Mouse (Mus musculus): ENCODE measurements around the gene Ap2b1. TPM values are rescaled to one million over a fixed set of nuclear protein-coding genes. Genes with fewer than 3 reads are reported as not detected.
A peak's percentile ranks its signal among the peaks of the same experiment; 100 is the strongest.
"Not testable (repeated sequence)": the region's sequence is repeated elsewhere in the genome, so short reads cannot be mapped to it uniquely, and the experiment has no call there.

Ap2b1 gene
- total RNA-seq, 2 experiments from 2014 or later = 20.8 to 52.7 TPM

DNA sequence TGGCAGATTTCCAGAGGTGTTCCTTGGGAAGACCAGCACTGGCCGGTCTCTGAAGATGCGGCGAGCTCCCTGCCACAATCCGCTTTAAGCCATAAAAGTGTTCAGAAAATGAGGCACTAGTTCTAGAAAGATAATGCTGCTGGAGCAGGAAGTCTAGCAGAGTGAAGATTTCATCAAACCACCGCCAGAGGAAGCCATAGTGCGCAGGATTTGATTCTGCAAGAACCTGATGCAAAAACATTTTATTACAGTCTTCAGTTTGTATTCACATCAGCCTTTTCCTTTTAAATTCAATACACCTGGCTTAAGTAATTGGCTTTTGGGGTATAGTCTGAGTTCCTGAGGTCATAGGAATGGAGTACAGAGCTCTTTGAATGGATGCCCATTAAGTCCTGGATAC lies 1.0 kb upstream of the Ap2b1 start:
- ATAC-seq (replicated peaks; ENCODE audit: low FRiP score, poor library complexity, severe bottlenecking) = no peak

DNA sequence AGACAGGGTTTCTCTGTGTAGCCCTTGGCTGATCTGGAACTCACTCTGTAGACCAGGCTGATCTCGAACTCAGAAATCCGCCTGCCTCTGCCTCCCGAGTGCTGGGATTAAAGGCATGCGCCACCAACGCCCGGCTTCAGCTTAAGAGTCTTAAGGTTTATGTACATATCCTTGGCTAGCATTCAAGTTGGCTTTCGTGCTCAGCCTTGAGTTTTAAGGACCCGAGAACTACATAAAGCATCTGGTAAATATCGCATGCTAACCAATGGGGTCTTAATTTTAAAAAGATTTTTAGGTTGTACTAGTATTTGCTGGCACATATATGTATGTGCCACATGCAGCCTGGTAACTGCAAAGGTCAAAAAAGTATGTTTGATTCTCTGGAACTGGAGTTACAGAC lies 900 bp downstream of the Ap2b1 start:
- no peak for ATAC-seq (replicated peaks; ENCODE audit: low FRiP score, poor library complexity, severe bottlenecking)

DNA sequence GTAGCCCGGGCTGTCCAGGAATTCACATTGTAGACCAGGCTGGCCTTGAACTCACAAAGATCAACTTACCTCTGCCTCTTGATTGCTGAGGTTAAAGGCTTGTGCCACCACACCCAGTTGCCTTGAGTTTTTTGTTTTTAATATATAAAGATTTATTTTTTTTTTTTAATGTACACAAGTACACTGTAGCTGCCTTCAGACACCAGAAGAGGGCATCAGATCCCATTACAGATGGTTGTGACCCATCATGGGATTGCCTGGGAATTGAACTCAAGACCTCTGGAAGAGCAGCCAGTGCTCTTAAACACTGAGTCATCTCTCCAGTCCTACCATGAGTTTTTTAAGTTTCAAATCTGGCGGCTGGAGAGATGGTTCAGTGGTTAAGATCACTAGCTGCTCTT lies 2.6 kb downstream of the Ap2b1 start:
- ATAC-seq (replicated peaks; ENCODE audit: low FRiP score, poor library complexity, severe bottlenecking) = no peak

DNA sequence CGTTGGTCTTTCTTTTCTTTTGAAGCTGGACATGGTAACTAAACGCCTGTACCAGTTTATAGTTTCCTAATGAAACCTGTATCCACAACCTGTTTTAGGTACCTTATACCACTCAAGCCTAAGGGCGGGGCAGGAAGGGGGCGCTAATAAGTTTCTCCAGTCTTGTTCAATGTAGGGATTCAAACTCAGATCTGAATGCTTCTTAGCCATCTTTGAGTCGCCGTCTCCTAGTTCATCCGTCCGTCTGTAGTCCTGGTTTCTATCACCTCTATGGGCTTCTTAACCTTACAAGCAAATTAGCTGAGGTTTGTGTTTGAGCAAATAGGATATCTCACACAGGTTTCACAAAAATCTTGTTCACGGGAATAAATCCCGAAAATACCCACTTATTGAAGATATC lies 3.3 kb downstream of the Ap2b1 start:
- ATAC-seq (replicated peaks; ENCODE audit: low FRiP score, poor library complexity, severe bottlenecking) = peak; percentile 24; the same call in 1 of the 2 replicates

DNA sequence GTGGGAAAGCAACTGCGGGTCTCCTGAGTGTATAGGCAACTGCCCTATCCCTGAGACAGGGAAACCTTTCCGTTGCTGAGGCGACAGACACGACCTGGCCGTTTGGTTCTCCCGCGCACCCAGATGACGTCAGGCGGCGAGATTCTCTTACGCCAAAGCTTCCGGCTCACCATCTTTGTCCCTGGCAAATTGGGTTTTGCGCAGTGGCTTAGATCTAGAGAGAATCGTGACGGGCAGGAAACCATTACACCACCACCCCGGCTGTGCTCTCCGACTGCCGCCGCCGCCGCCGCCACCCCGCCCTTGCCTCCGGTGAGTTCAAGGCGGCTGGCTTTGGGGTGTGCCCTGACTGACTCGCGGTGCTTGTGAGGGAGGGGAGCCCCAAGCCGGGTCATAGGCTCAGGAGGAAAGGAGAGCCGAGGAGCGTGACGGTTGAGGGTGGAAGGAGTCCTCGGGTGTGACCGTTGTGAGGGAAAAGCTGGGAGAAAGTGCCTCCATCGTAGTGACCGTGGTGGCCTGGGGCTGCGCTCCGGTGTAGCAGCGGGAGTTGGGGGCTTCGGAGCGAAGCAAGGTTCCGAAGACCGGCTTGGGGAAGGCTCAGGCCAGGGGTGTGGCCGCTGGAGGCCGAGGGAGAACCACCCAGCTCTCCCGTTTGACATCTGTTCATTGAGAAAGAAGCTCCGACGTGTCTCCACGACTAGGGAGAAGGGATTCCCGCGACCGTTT lies 3.9 kb downstream of the Ap2b1 start, which contains the start of gene Pex12:
TSS of gene Pex12 (minus strand) at position 61 of the 726 bp plus-strand sequence.
- peak; percentile 76 for ATAC-seq (replicated peaks; ENCODE audit: low FRiP score, poor library complexity, severe bottlenecking)

DNA sequence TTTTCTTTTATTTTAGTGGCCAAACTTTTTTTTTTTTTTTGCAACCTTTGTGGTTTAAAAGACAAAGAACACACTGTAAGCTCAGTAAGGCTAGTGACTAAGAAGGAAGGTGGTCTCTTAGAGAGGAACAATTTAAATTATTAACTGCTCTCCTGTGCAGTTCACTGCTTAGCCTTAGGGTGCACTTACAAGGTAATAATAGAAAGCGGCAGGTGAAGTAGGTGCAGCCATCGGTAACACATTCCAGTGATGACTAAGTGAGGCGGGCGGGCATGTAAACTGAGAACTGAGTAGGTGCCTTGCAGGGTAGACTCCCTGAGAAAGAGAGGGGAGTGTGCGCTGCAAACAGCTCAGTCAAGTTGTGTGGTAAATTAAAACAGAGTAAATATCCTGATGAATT lies 4.9 kb downstream of the Ap2b1 start:
- ATAC-seq (replicated peaks; ENCODE audit: low FRiP score, poor library complexity, severe bottlenecking) = no peak

DNA sequence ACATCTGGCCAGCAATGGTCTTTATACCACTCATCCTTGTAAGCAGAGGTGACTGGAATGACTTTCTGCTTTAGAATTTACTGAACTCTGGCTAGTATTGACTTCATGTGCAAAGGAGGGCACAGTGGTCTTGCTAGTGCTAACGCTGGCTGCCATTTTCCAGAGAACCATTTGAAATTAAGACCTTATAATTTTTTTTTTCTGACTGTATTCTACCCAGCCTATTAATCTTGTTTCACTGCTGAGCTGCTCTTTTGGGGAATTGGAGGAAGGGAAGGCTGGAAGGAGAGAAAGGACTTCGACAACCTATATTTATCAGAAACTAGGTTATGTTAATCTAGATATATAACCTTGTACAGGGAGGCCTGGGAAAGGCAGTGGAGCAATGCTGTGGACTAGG lies 5.7 kb downstream of the Ap2b1 start:
- no peak for ATAC-seq (replicated peaks; ENCODE audit: low FRiP score, poor library complexity, severe bottlenecking)

DNA sequence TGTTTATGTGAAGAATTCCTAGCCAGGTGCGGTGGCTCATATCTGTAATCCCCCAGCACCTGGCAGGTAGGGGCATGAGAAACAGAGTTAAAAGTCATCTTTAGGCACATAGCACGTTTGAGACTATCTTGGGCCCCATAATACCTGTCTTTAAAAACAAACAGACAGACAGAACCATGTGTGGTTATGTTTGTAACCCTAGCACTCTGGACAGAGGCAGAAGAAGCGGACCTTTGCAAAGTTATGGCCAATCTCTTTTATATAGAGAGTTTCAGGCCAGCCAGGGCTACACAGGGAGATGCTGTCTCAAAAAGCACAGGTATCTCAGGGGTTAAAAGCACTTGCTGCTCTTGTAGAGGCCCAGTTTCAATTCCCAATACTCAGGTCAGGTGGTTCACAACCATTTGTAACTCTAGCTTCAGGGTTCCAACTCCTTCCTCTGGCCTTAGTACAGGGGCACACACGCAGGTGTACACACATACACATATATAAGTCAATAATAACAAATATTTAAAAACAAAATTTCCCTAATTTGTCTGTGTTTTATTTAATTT lies 8.0 kb downstream of the Ap2b1 start:
- no peak for ATAC-seq (replicated peaks; ENCODE audit: low FRiP score, poor library complexity, severe bottlenecking)

DNA sequence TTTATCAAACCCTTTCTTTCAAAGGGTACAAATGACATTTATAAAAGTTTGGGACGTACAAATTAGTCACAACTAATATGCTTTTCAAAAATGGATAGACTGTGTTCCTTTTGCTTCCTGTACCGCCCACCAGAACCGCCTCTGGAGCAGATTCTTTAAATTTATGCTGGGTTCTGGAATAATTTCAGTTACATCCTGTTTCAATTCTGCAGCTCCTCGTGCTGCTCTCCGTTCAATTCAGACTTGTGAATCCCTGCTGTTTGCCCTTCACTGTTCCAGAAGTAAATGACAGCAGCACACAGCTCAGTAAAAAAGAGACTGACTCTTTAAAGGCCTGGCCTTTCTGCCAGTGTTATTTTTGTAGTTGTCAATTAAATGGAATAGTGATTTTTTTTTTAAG lies 13.6 kb downstream of the Ap2b1 start:
- ATAC-seq (replicated peaks; ENCODE audit: low FRiP score, poor library complexity, severe bottlenecking) = no peak

DNA sequence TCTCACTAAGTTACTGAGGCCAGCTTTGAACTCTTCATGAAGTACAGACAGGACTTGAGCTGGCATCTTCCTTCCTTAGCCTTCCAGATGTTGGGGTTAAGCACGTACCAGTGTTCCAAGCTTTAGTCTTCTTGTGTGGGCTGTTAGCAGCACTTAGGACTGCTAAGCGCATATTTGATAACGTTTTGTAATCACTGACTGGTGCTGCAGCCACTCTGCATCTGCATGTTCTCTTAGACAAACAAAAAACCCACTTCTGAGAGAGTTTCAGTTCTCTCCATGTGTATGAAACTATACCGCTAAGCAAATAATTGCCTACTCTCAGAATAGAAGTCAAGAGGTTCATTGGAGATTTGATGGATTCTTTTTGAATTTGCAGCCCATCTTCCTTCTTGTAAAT lies 20.2 kb downstream of the Ap2b1 start:
- ATAC-seq (replicated peaks; ENCODE audit: low FRiP score, poor library complexity, severe bottlenecking) = no peak

DNA sequence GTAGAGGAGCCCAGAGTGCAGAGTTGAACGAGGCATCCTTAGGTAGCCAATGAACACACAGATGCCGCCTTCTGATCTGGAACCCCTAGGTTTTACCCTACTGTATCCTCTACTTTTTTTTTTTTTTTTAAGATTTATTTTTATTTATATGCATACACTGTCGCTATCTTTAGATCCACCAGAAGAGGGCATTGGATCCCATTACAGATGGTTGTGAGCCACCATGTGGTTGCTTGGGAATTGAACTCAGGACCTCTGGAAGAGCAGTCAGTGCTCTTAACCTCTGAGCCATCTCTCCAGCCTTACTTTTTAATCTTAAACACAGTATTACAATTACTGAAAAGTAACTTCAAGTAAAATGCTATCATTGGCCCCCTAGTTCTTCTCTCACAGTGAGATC lies 27.9 kb downstream of the Ap2b1 start:
- ATAC-seq (replicated peaks; ENCODE audit: low FRiP score, poor library complexity, severe bottlenecking) = not testable (repeated sequence)

DNA sequence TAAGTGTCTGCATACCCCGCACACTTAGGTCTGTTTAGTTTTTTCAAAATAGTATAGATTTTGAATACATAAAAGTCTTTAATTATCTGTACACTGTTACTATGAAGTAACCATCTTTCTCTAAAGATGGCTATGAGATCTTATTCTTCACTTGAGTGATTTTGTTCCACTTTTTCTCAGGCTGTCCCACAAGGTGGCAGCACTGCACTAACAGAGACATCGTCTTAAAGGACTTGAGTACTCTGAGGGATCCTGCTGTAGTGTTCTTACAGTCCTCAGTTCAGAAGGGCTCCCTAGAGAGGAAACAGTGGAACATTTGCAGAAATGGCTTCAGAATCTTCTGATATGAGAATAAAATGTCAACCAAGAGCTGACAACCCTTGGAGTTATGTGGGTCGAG lies 28.6 kb downstream of the Ap2b1 start:
- peak; percentile 71 for ATAC-seq (replicated peaks; ENCODE audit: low FRiP score, poor library complexity, severe bottlenecking)

DNA sequence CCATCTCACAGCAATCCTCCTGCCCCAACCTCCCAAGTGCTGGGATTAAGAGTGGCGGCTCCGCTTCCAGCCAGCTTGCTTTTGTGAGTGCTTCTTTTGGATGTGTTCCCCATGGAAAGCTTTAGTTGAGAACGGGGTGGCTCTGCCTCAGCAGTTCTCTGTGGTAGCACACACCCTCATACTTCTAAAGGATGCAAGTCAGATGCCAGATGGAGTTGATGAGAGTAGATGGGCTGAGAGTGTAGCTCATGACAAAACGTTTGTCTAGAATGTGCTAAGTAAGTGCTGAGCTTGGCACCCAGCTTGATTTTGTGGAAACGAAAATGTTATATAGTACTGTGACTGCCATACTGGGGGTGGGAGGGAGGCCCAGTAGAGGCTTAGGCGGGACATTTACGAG lies 37.0 kb downstream of the Ap2b1 start:
- no peak for ATAC-seq (replicated peaks; ENCODE audit: low FRiP score, poor library complexity, severe bottlenecking)

DNA sequence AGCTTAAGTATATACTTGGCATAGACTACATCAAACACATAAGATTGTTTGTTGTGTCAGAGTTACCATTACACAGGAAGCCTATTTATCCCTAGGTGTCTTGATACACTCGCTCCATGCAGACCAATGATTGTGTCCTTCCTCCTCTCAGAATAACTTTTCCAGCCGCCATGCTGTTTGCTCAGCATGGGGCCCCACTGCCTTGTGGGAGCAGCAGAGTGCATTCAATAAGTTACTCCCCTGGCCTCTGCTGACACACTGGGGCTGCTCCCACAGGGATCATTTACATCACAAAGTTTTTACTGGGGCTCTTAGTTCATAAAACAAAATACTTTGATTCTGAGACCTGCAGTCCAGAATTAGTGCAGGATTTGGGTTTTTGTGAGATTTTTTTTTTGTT lies 40.9 kb downstream of the Ap2b1 start:
- ATAC-seq (replicated peaks; ENCODE audit: low FRiP score, poor library complexity, severe bottlenecking) = no peak

DNA sequence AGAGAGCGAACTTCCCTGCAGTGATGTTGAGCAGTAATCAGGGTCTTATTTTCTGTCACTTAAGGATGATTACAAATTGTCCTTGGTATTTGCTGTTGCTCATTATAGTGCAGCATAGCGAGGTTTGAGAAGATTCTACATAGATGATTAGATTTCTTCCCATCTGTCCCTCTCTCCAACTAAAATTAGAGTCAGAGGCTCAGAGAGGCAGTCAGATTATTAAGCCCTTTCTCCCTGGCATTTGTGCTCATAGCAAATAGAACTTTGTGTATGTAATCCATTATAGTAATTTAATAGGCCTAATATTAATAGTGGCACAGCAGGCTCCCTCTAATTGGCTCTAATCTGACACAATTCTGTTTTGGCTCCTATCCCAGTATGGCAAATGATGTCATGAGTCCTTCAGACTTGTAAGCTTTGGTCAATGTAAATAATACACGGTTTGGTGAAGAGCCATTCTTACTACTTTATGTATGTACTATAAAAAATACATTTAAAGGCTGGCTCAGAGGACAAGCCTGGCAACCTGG lies 43.0 kb downstream of the Ap2b1 start:
- ATAC-seq (replicated peaks; ENCODE audit: low FRiP score, poor library complexity, severe bottlenecking) = no peak

DNA sequence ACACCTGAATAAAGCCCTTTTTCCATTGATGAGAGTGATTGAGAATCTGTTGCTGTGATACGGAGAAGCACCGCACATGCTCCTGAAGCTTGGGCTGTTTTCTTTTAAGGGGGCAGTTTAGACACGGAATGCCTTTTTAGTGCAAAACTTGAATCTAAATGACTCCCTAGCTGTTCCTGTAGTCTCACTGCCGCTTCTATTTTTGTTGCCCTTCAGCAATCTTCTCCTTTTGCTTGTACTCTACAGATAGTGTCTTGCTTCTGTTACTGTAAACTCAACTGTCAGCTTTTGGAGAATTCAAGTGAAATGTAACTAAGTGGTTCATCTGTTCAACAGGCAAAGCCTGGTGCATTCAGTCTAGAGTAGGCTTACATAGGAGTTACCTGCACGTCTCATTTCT lies 56.6 kb downstream of the Ap2b1 start:
- no peak for ATAC-seq (replicated peaks; ENCODE audit: low FRiP score, poor library complexity, severe bottlenecking)

DNA sequence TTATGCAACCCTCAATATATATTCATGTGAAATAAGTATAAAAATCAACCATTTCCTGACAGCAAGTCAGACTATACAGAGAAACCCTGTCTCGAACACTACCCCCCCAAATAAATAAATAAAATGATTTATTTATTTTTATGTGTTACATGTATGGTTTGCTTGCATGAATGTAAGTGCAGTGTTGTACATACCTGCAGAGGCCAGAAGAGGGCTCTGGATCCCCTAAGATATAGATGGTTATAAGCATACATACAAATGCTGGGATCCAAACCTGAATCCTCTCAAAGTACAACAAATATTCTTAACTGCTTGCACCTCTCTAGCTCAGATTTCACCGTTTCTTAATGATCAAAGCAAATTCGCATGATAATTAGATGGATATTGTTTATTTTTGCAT lies 58.6 kb downstream of the Ap2b1 start:
- ATAC-seq (replicated peaks; ENCODE audit: low FRiP score, poor library complexity, severe bottlenecking) = peak; percentile 68; the same call in 1 of the 2 replicates

DNA sequence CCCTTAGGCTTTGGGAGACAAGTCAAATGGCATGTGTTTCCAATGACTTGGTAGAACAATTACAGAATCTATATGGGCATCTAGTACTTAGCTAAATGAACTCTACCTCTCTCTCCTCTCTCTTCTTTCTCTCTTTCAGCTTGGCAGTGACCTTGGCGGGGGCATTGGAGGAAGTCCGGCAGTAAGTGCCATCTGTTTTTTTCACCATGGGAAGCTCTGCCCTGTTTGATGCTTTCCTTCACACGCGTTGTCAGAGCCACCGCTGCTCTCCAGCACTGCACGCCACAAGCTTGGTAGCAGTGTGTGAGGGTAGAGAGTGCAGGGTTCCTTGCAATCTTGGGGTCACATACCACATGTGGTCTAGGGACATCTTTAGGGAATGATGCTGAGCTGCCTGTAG lies 65.8 kb downstream of the Ap2b1 start:
- no peak for ATAC-seq (replicated peaks; ENCODE audit: low FRiP score, poor library complexity, severe bottlenecking)

DNA sequence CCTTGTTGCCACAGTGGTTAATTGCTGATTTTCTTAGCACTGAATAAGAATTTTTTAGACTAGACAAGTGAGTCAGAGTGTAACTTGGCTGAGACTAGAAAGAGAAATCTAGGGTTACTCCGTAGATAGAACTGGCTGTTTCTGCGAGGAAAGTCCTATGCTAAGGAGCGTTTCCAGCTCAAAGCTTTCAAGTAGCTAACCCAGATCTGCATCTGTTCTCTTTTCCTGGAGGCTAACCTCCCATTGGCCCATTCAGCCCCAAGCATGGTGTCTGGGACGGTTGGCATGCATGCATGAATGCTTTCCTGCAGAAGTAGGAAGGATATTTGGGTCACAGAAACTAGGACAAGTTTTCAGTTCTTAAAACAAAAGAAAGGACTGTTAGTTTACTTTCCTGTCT lies 72.4 kb downstream of the Ap2b1 start:
- ATAC-seq (replicated peaks; ENCODE audit: low FRiP score, poor library complexity, severe bottlenecking) = no peak

DNA sequence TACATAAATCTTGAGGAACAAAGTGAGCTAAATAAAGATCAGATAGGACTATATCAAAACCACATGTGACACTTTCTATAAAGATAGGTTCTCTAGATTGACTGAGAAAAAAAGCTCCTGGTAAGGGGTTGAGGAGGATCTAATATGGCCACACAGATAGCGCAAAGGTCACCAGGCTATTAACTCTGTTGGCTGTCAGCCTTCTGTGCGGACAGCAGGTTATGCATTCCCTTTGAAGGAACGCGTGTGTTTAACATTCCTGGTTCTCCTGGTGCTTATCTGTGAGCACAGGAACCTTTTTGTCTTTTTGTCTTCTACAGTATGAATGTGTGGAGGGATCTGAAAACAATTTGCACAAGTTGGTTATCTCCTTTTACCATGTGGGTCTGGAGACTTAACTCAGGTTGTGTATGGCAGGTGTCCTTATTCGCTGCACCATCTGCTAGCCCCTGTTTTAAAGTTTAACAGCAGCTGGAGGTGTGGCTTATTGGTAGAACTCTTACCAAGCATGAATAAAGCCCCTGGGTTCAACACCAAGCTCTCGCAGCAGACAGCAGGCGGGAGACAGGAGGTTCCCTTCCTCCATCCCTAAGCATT lies 81.0 kb downstream of the Ap2b1 start:
- ATAC-seq (replicated peaks; ENCODE audit: low FRiP score, poor library complexity, severe bottlenecking) = no peak

DNA sequence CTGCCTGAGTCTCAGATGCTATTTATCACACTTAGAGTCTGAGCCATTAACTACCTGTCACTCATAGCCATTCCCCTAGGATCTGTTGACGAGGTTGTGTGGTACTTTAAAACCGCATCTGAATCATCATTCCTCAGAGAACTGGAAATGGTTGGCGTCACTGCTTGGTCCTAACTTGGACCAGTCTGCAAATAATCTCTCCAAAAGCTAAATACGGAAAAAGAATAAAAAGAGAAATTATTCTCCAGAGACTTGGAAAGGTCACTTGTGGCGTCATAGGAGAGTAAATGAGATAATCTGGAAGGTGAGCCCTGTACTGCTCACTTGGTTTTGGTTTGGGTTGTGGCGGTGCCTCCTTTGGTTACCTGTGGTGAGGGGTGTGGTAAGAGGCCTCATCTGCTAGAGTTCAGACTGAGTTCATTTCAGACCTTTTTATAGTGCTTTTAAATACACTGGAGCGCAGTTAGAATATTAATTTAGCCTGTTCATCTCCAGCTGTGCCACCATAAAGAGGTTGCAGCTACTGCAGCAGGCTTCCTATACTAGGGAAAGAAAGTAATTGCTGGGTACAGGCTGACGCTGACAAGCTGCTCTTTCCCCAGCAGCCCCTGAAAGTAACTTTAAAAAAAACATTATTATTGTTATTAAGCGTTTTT lies 84.2 kb downstream of the Ap2b1 start:
- ATAC-seq (replicated peaks; ENCODE audit: low FRiP score, poor library complexity, severe bottlenecking) = no peak
